12 mouse cellular contexts compared by ENCODE assay signal in the genomic region with DNA sequence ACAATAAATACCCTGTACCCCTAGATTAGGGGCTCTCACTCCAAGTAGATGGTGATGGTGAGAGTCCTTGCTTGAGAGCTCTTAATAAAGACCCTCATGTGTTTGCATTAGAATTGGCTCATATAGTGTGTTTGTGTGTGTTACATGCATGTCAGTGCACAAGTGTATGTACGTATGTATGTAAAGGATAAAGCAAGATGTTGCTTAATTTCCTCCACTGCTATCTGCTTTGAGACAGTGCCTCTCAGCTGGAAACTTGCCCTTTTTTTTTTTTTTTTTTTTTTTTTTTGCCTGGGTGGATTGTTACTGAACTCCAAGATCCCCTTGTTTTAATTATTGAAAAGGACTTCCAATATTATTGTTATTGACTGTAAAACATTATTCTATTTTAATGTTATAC.
"Had no signal": no experiment of that assay in that cellular context is flagged by ENCODE, and none has a peak within 500 bp of the region (broad histone marks: within the 10 kb centered on the region; RNA-seq: fewer than 3 reads in every experiment).

No protein-coding gene starts in this region.

- H3K27me3 ChIP-seq: kidney, embryonic 15.5 days; neural tube, embryonic 12.5 days had no signal

- H3K9ac ChIP-seq: kidney, embryonic 15.5 days; liver, embryonic 14.5 days; neural tube, embryonic 12.5 days had no signal

- H3K4me3 ChIP-seq: kidney, embryonic 15.5 days; left cerebral cortex, adult 2 months; limb, embryonic 10.5 days; megakaryocyte, embryonic 14.5 days; neural tube, embryonic 12.5 days had no signal

- H3K27ac ChIP-seq: kidney, embryonic 15.5 days; left cerebral cortex, adult 2 months; limb, embryonic 10.5 days; liver, embryonic 14.5 days; neural tube, embryonic 12.5 days had no signal

- H3K4me1 ChIP-seq: kidney, embryonic 15.5 days; limb, embryonic 10.5 days; megakaryocyte, embryonic 14.5 days; neural tube, embryonic 12.5 days had no signal

- H3K4me2 ChIP-seq: kidney, embryonic 15.5 days; neural tube, embryonic 12.5 days had no signal

- H3K9me3 ChIP-seq: kidney, embryonic 15.5 days; limb, embryonic 10.5 days; neural tube, embryonic 12.5 days had no signal

- DNase-seq: kidney, adult 2 months; kidney, postnatal 14 days; lung, adult 2 months; lung, postnatal 36 days; midbrain, embryonic 14.5 days had no signal

- H3K36me3 ChIP-seq: kidney, embryonic 15.5 days; limb, embryonic 10.5 days; neural tube, embryonic 12.5 days had no signal

- ATAC-seq: lung, postnatal 0 days had no signal
